8 mouse cellular contexts compared by ENCODE assay signal in the genomic region with DNA sequence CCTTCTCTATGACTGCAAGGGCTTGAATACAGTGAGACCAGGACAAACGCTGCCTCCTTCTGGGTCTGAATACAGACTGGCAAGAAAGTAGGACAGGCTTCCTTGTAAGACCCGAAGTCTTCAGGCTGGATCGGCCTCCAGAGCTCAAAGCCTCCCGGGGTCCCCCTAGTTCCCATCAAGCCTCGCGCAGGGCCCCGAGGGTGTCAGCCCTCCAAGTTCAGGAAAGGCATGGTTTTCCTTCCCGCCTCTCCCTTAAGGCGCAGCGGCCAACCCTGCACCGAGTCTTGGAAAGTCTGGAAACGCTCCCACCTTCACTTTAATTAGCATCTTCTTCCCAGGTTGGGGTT. TPM values are rescaled to one million over a fixed set of nuclear protein-coding genes. Genes with fewer than 3 reads are reported as not detected.
A peak's percentile ranks its signal among the peaks of the same experiment; 100 is the strongest.
DNase-seq lines count a peak whose midpoint lies in the region; ATAC-seq and TF ChIP-seq lines count a peak whose summit lies in the region.

No protein-coding gene starts in this region.

- DNase-seq in heart, embryonic 10.5 days (ENCODE audit: low spot score), result no peak
- DNase-seq in heart, postnatal 4 days, result no peak
- DNase-seq in thymus, postnatal 0 days (ENCODE audit: low spot score), result peak; percentile 25
- DNase-seq in thymus, adult 18-20 months, result no peak
- no peak for DNase-seq in liver, embryonic 11.5 days (ENCODE audit: low spot score)
- no peak for DNase-seq in stomach, postnatal 0 days (ENCODE audit: low spot score)
- DNase-seq in B cell, adult 2 months, result no peak
- no peak for DNase-seq in adrenal gland, postnatal 36 days

- H3K9ac ChIP-seq in liver, embryonic 11.5 days (ENCODE audit: low read depth, low read length), result peak overlapping the region; percentile 82
- peak overlapping the region; percentile 84 for H3K9ac ChIP-seq in stomach, postnatal 0 days (ENCODE audit: low read length)

- no peaks in the 10 kb centered on the region for H3K9me3 ChIP-seq in heart, embryonic 10.5 days
- H3K9me3 ChIP-seq in liver, embryonic 11.5 days (ENCODE audit: control insufficient read depth, low read length), result no peaks in the 10 kb centered on the region
- H3K9me3 ChIP-seq in stomach, postnatal 0 days (ENCODE audit: control insufficient read depth, low read length), result no peaks in the 10 kb centered on the region

- H3K27ac ChIP-seq in heart, embryonic 10.5 days, result peak overlapping the region; percentile 98
- H3K27ac ChIP-seq in liver, embryonic 11.5 days (ENCODE audit: low read depth, low read length), result peak overlapping the region; percentile 86
- peak overlapping the region; percentile 82 for H3K27ac ChIP-seq in stomach, postnatal 0 days (replicated peaks)

- ATAC-seq in liver, embryonic 11.5 days (replicated peaks; ENCODE audit: low FRiP score), result peak; percentile 42
- ATAC-seq in stomach, postnatal 0 days (ENCODE audit: low FRiP score, low TSS enrichment), result peak; percentile 11; the same call in 1 of the 2 replicates

- peak overlapping the region; percentile 83 for H3K4me3 ChIP-seq in heart, embryonic 10.5 days
- peak overlapping the region; percentile 71 for H3K4me3 ChIP-seq in liver, embryonic 11.5 days (ENCODE audit: low read depth, low read length)
- H3K4me3 ChIP-seq in stomach, postnatal 0 days (ENCODE audit: low read depth, low read length), result peak overlapping the region; percentile 78

- TF ChIP-seq CTCF in stomach, postnatal 0 days (IDR thresholded peaks at IDR 0.05; ENCODE audit: low read depth), result no peak; the same call in 1 of the 2 replicates

- H3K36me3 ChIP-seq in heart, embryonic 10.5 days, result peaks cover 31% of the 10 kb centered on the region
- H3K36me3 ChIP-seq in liver, embryonic 11.5 days (ENCODE audit: control insufficient read depth, insufficient read depth, low read length), result peaks cover 9% of the 10 kb centered on the region; the same call in 1 of the 2 replicates
- no peaks in the 10 kb centered on the region for H3K36me3 ChIP-seq in stomach, postnatal 0 days (ENCODE audit: control insufficient read depth, insufficient read depth, low read length)

- WGBS in heart, embryonic 10.5 days, result 0% methylated on average over 12 of the region's 12 CpGs
- WGBS in liver, embryonic 11.5 days, result under 1% methylated on average over 12 of the region's 12 CpGs
- WGBS in stomach, postnatal 0 days, result 0% methylated on average over 12 of the region's 12 CpGs

- no peaks in the 10 kb centered on the region for H3K27me3 ChIP-seq in heart, embryonic 10.5 days (ENCODE audit: insufficient read depth, poor library complexity, severe bottlenecking)
- H3K27me3 ChIP-seq in liver, embryonic 11.5 days (replicated peaks; ENCODE audit: control insufficient read depth, insufficient read depth, low read length), result no peaks in the 10 kb centered on the region
- H3K27me3 ChIP-seq in stomach, postnatal 0 days (ENCODE audit: control insufficient read depth, insufficient read depth, low read length), result no peaks in the 10 kb centered on the region

- peaks cover 20% of the 10 kb centered on the region for H3K4me1 ChIP-seq in heart, embryonic 10.5 days
- H3K4me1 ChIP-seq in liver, embryonic 11.5 days (replicated peaks; ENCODE audit: control insufficient read depth, insufficient read depth, low read length), result peaks cover 9% of the 10 kb centered on the region
- H3K4me1 ChIP-seq in stomach, postnatal 0 days (replicated peaks; ENCODE audit: control insufficient read depth, insufficient read depth), result peaks cover 3% of the 10 kb centered on the region; the same call in 1 of the 2 replicates

- H3K4me2 ChIP-seq in liver, embryonic 11.5 days, result peak overlapping the region; percentile 93
- peak overlapping the region; percentile 84 for H3K4me2 ChIP-seq in stomach, postnatal 0 days (replicated peaks; ENCODE audit: low read depth)

- TF ChIP-seq EP300 in stomach, postnatal 0 days (optimal IDR thresholded peaks at IDR 0.05), result no peak

RNA-seq across cellular contexts. Expression of a gene that starts 0.3 kb away (rescaled TPM):
- polyA plus RNA-seq in heart, embryonic 10.5 days (2016; fragmentation: Nextera tagmentation; extraction: Ambion mirVana), result 50.8 and 58.8 TPM in 2 replicates
- total RNA-seq in heart, postnatal 4 days (2021), result 10 to 100 TPM; 16.6 to 21.0 TPM
- polyA plus RNA-seq in thymus, postnatal 0 days (2015; fragmentation: Nextera tagmentation; extraction: Ambion mirVana), result 67.1 and 71.3 TPM in 2 replicates
- 54.9 and 58.0 TPM in 2 replicates for polyA plus RNA-seq in liver, embryonic 11.5 days (2014; fragmentation: Nextera tagmentation; extraction: Ambion mirVana)
- 24.8 and 26.8 TPM in 2 replicates for polyA plus RNA-seq in stomach, postnatal 0 days (2015; fragmentation: Nextera tagmentation; extraction: Ambion mirVana)
- total RNA-seq in adrenal gland, postnatal 36 days (2021), result 10 to 100 TPM; 26.6 to 28.9 TPM

RNA-seq across cellular contexts. Expression of a gene that starts 0.5 kb away (rescaled TPM):
- polyA plus RNA-seq in heart, embryonic 10.5 days (2016; fragmentation: Nextera tagmentation; extraction: Ambion mirVana), result 543 and 573 TPM in 2 replicates
- 100 to 1,000 TPM; 296 to 328 TPM for total RNA-seq in heart, postnatal 4 days (2021)
- polyA plus RNA-seq in thymus, postnatal 0 days (2015; fragmentation: Nextera tagmentation; extraction: Ambion mirVana), result 529 and 550 TPM in 2 replicates
- 489 and 507 TPM in 2 replicates for polyA plus RNA-seq in liver, embryonic 11.5 days (2014; fragmentation: Nextera tagmentation; extraction: Ambion mirVana)
- polyA plus RNA-seq in stomach, postnatal 0 days (2015; fragmentation: Nextera tagmentation; extraction: Ambion mirVana), result 402 and 425 TPM in 2 replicates
- 100 to 1,000 TPM; 335 to 393 TPM for total RNA-seq in adrenal gland, postnatal 36 days (2021)

RNA-seq across cellular contexts. Expression of a gene that starts 10.2 kb away (rescaled TPM):
- 44.4 and 50.4 TPM in 2 replicates for polyA plus RNA-seq in heart, embryonic 10.5 days (2016; fragmentation: Nextera tagmentation; extraction: Ambion mirVana)
- 10 to 100 TPM; 23.4 to 25.7 TPM for total RNA-seq in heart, postnatal 4 days (2021)
- polyA plus RNA-seq in thymus, postnatal 0 days (2015; fragmentation: Nextera tagmentation; extraction: Ambion mirVana), result 55.4 and 57.7 TPM in 2 replicates
- 42.3 and 44.9 TPM in 2 replicates for polyA plus RNA-seq in liver, embryonic 11.5 days (2014; fragmentation: Nextera tagmentation; extraction: Ambion mirVana)
- 17.5 and 17.8 TPM in 2 replicates for polyA plus RNA-seq in stomach, postnatal 0 days (2015; fragmentation: Nextera tagmentation; extraction: Ambion mirVana)
- 10 to 100 TPM; 30.8 to 35.6 TPM for total RNA-seq in adrenal gland, postnatal 36 days (2021)

RNA-seq across cellular contexts. Expression of a gene that starts 11.2 kb away (rescaled TPM):
- polyA plus RNA-seq in heart, embryonic 10.5 days (2016; fragmentation: Nextera tagmentation; extraction: Ambion mirVana), result 71.6 and 79.7 TPM in 2 replicates
- total RNA-seq in heart, postnatal 4 days (2021), result 10 to 100 TPM; 63.2 to 66.7 TPM
- 78.1 and 80.2 TPM in 2 replicates for polyA plus RNA-seq in thymus, postnatal 0 days (2015; fragmentation: Nextera tagmentation; extraction: Ambion mirVana)
- 40.2 and 43.8 TPM in 2 replicates for polyA plus RNA-seq in liver, embryonic 11.5 days (2014; fragmentation: Nextera tagmentation; extraction: Ambion mirVana)
- 46.5 and 50.6 TPM in 2 replicates for polyA plus RNA-seq in stomach, postnatal 0 days (2015; fragmentation: Nextera tagmentation; extraction: Ambion mirVana)
- 10 to 100 TPM; 43.6 to 76.9 TPM for total RNA-seq in adrenal gland, postnatal 36 days (2021)

RNA-seq across cellular contexts. Expression of a gene that starts 21.5 kb away (rescaled TPM):
- polyA plus RNA-seq in heart, embryonic 10.5 days (2016; fragmentation: Nextera tagmentation; extraction: Ambion mirVana), result 0.27 and 0.57 TPM in 2 replicates
- 1 to 10 TPM; 1.1 to 1.2 TPM for total RNA-seq in heart, postnatal 4 days (2021)
- 0.62 and 0.81 TPM in 2 replicates for polyA plus RNA-seq in thymus, postnatal 0 days (2015; fragmentation: Nextera tagmentation; extraction: Ambion mirVana)
- 0.47 and 0.49 TPM in 2 replicates for polyA plus RNA-seq in liver, embryonic 11.5 days (2014; fragmentation: Nextera tagmentation; extraction: Ambion mirVana)
- polyA plus RNA-seq in stomach, postnatal 0 days (2015; fragmentation: Nextera tagmentation; extraction: Ambion mirVana), result 0.46 and 0.57 TPM in 2 replicates
- total RNA-seq in adrenal gland, postnatal 36 days (2021), result 1 to 10 TPM; 1.6 to 1.7 TPM
